Mouse (Mus musculus): ENCODE measurements around the gene Pdxp. TPM values are rescaled to one million over a fixed set of nuclear protein-coding genes. Genes with fewer than 3 reads are reported as not detected.

The Pdxp gene
- 5.1 and 5.9 TPM in 2 replicates for polyA plus RNA-seq (2015; fragmentation: Nextera tagmentation; extraction: Ambion mirVana)

DNA sequence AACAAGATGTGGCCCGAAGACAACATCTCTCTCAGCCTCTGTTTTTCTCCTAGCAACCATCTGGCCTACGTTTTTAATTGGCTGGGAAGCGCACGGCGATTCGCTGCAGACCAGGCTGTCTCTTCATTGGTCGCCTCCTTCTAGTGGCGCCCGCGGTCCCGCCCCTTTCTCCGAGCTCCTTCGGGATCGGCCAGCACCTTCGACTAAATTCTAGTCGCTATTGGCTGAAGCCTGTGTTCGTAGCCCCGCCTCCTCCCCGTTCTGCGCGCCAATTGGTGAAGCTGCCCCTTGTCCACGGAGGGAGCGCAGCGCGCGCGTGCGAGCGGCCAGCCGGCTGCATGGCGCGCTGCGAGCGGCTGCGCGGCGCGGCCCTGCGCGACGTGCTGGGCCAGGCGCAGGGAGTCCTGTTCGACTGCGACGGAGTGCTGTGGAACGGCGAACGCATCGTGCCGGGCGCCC is at the start of gene Pdxp:
Gene Pdxp (plus strand): TSS at position 288 of the 459 bp plus-strand sequence.
- peak; percentile 95 for ATAC-seq (ENCODE audit: insufficient read depth, low FRiP score)
- H3K36me3 ChIP-seq (ENCODE audit: control insufficient read depth, insufficient read depth, low read length): peaks cover 13% of the 10 kb centered on the region; the same call in 1 of the 2 replicates
- no peaks in the 10 kb centered on the region for H3K9me3 ChIP-seq (replicated peaks; ENCODE audit: control insufficient read depth, low read length)
- peak within 1 kb of the TSS; percentile 100 for H3K4me2 ChIP-seq (ENCODE audit: low read depth, low read length)
- WGBS: under 1% methylated on average over 44 of the region's 51 CpGs
- H3K4me3 ChIP-seq (replicated peaks; ENCODE audit: low read length): peak within 1 kb of the TSS; percentile 68
- H3K27ac ChIP-seq (ENCODE audit: low read length): peak within 1 kb of the TSS; percentile 84
- H3K9ac ChIP-seq (ENCODE audit: low read length): peak within 1 kb of the TSS; percentile 84
- peaks cover 22% of the 10 kb centered on the region for H3K4me1 ChIP-seq (ENCODE audit: control insufficient read depth, insufficient read depth, low read length)
- H3K27me3 ChIP-seq (ENCODE audit: control insufficient read depth, insufficient read depth, low read length): no peaks in the 10 kb centered on the region; the same call in 1 of the 2 replicates

DNA sequence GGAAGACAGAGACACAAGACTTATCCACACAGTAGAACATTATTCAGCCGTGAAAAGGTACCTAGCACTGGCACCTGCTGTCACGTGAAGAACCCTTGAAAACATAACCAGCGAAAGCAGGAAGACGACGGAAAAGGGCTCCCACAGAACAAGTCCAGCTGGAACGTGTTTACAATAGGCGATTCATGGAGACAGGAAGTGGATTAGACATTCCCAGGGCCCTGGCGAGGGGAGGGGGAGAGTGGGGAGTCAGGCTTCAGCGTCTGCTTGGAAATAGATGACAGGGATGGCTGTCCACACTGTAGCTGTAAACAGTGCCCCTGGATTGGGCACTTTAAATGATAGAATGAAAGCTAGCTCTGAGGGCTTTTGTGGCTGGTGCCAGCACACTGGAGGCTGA is 45.3 kb upstream of the Pdxp start:
- ATAC-seq (ENCODE audit: insufficient read depth, low FRiP score): peak; percentile 82
- H3K4me2 ChIP-seq (ENCODE audit: low read depth, low read length): peak overlapping the region; percentile 16; the same call in 1 of the 2 replicates
- peak overlapping the region; percentile 55; the same call in 1 of the 2 replicates for H3K9ac ChIP-seq (ENCODE audit: low read length)
- H3K4me3 ChIP-seq (replicated peaks; ENCODE audit: low read length): no peak overlapping the region
- H3K4me1 ChIP-seq (ENCODE audit: control insufficient read depth, insufficient read depth, low read length): peaks cover 27% of the 10 kb centered on the region
- WGBS: 5% methylated on average over 9 of the region's 9 CpGs
- no peaks in the 10 kb centered on the region for H3K27me3 ChIP-seq (ENCODE audit: control insufficient read depth, insufficient read depth, low read length)
- no peaks in the 10 kb centered on the region for H3K36me3 ChIP-seq (ENCODE audit: control insufficient read depth, insufficient read depth, low read length)
- H3K9me3 ChIP-seq (replicated peaks; ENCODE audit: control insufficient read depth, low read length): no peaks in the 10 kb centered on the region
- H3K27ac ChIP-seq (ENCODE audit: low read length): peak overlapping the region; percentile 91

- WGBS: 36% methylated on average over 7 of the region's 7 CpGs
- no peaks in the 10 kb centered on the region for H3K36me3 ChIP-seq (ENCODE audit: control insufficient read depth, insufficient read depth, low read length)
- no peak overlapping the region for H3K4me3 ChIP-seq (replicated peaks; ENCODE audit: low read length)
- H3K4me2 ChIP-seq (ENCODE audit: low read depth, low read length): peak overlapping the region; percentile 16; the same call in 1 of the 2 replicates
- H3K4me1 ChIP-seq (ENCODE audit: control insufficient read depth, insufficient read depth, low read length): peaks cover 25% of the 10 kb centered on the region
- no peaks in the 10 kb centered on the region for H3K9me3 ChIP-seq (replicated peaks; ENCODE audit: control insufficient read depth, low read length)
- H3K27me3 ChIP-seq (ENCODE audit: control insufficient read depth, insufficient read depth, low read length): no peaks in the 10 kb centered on the region
- H3K9ac ChIP-seq (ENCODE audit: low read length): peak overlapping the region; percentile 55; the same call in 1 of the 2 replicates
- peak overlapping the region; percentile 91 for H3K27ac ChIP-seq (ENCODE audit: low read length)
- peak; percentile 56 for ATAC-seq (ENCODE audit: insufficient read depth, low FRiP score)
These were observed 44.9 kb upstream of the Pdxp start for GRCm38 (mm10) chr15:78868826-78869233.

GRCm38 (mm10) chr15:78869775-78870174 is 43.9 kb upstream of the Pdxp start:
- Histone ChIP-seq H3K4me3 (replicated peaks; ENCODE audit: low read length) (no peak overlapping the region), H3K27ac (ENCODE audit: low read length) (no peak overlapping the region), H3K4me2 (ENCODE audit: low read depth, low read length) (no peak overlapping the region), H3K27me3 (ENCODE audit: control insufficient read depth, insufficient read depth, low read length) (no peaks in the 10 kb centered on the region), H3K9me3 (replicated peaks; ENCODE audit: control insufficient read depth, low read length) (no peaks in the 10 kb centered on the region), H3K36me3 (ENCODE audit: control insufficient read depth, insufficient read depth, low read length) (no peaks in the 10 kb centered on the region), H3K9ac (ENCODE audit: low read length) (no peak overlapping the region), H3K4me1 (ENCODE audit: control insufficient read depth, insufficient read depth, low read length) (peaks cover 22% of the 10 kb centered on the region)
- ATAC-seq (ENCODE audit: insufficient read depth, low FRiP score): no peak
- WGBS: 32% methylated on average over 6 of the region's 6 CpGs

- peak overlapping the region; percentile 21 for H3K27ac ChIP-seq (ENCODE audit: low read length)
These were observed 41.6 kb upstream of the Pdxp start for GRCm38 (mm10) chr15:78872021-78872608.

GRCm38 (mm10) chr15:78873803-78874435 is 39.8 kb upstream of the Pdxp start:
- H3K27me3 ChIP-seq (ENCODE audit: control insufficient read depth, insufficient read depth, low read length): no peaks in the 10 kb centered on the region
- peak overlapping the region; percentile 42 for H3K9ac ChIP-seq (ENCODE audit: low read length)
- no peak overlapping the region for H3K4me3 ChIP-seq (replicated peaks; ENCODE audit: low read length)
- H3K4me2 ChIP-seq (ENCODE audit: low read depth, low read length): no peak overlapping the region
- no peaks in the 10 kb centered on the region for H3K9me3 ChIP-seq (replicated peaks; ENCODE audit: control insufficient read depth, low read length)
- H3K27ac ChIP-seq (ENCODE audit: low read length): no peak overlapping the region
- WGBS: 50% methylated on average over 13 of the region's 13 CpGs
- ATAC-seq (ENCODE audit: insufficient read depth, low FRiP score): no peak
- peaks cover 30% of the 10 kb centered on the region for H3K4me1 ChIP-seq (ENCODE audit: control insufficient read depth, insufficient read depth, low read length)
- H3K36me3 ChIP-seq (ENCODE audit: control insufficient read depth, insufficient read depth, low read length): no peaks in the 10 kb centered on the region

More at GRCm38 (mm10) chr15:78872021-78872608, 41.6 kb upstream of the Pdxp start:
- H3K9me3 ChIP-seq (replicated peaks; ENCODE audit: control insufficient read depth, low read length): no peaks in the 10 kb centered on the region
- H3K9ac ChIP-seq (ENCODE audit: low read length): no peak overlapping the region
- no peaks in the 10 kb centered on the region for H3K27me3 ChIP-seq (ENCODE audit: control insufficient read depth, insufficient read depth, low read length)
- H3K4me3 ChIP-seq (replicated peaks; ENCODE audit: low read length): no peak overlapping the region
- ATAC-seq (ENCODE audit: insufficient read depth, low FRiP score): no peak
- WGBS: 37% methylated on average over 5 of the region's 5 CpGs
- H3K4me1 ChIP-seq (ENCODE audit: control insufficient read depth, insufficient read depth, low read length): peaks cover 38% of the 10 kb centered on the region
- H3K4me2 ChIP-seq (ENCODE audit: low read depth, low read length): no peak overlapping the region
- H3K36me3 ChIP-seq (ENCODE audit: control insufficient read depth, insufficient read depth, low read length): no peaks in the 10 kb centered on the region

GRCm38 (mm10) chr15:78874989-78875388 is 38.7 kb upstream of the Pdxp start:
- no peak for ATAC-seq (ENCODE audit: insufficient read depth, low FRiP score)
- H3K27me3 ChIP-seq (ENCODE audit: control insufficient read depth, insufficient read depth, low read length): no peaks in the 10 kb centered on the region
- no peak overlapping the region for H3K4me3 ChIP-seq (replicated peaks; ENCODE audit: low read length)
- no peaks in the 10 kb centered on the region for H3K36me3 ChIP-seq (ENCODE audit: control insufficient read depth, insufficient read depth, low read length)
- H3K4me1 ChIP-seq (ENCODE audit: control insufficient read depth, insufficient read depth, low read length): peaks cover 35% of the 10 kb centered on the region
- peak overlapping the region; percentile 99 for H3K27ac ChIP-seq (ENCODE audit: low read length)
- H3K4me2 ChIP-seq (ENCODE audit: low read depth, low read length): no peak overlapping the region
- H3K9me3 ChIP-seq (replicated peaks; ENCODE audit: control insufficient read depth, low read length): no peaks in the 10 kb centered on the region
- no peak overlapping the region for H3K9ac ChIP-seq (ENCODE audit: low read length)
- WGBS: 56% methylated on average over 8 of the region's 8 CpGs

GRCm38 (mm10) chr15:78875537-78875936 is 38.2 kb upstream of the Pdxp start:
- ATAC-seq (ENCODE audit: insufficient read depth, low FRiP score): no peak
- 72% methylated on average over 5 of the region's 5 CpGs for WGBS
- Histone ChIP-seq H3K4me2 (ENCODE audit: low read depth, low read length) (peak overlapping the region; percentile 81), H3K4me1 (ENCODE audit: control insufficient read depth, insufficient read depth, low read length) (peaks cover 35% of the 10 kb centered on the region), H3K9me3 (replicated peaks; ENCODE audit: control insufficient read depth, low read length) (no peaks in the 10 kb centered on the region), H3K27ac (ENCODE audit: low read length) (peak overlapping the region; percentile 99), H3K27me3 (ENCODE audit: control insufficient read depth, insufficient read depth, low read length) (no peaks in the 10 kb centered on the region), H3K36me3 (ENCODE audit: control insufficient read depth, insufficient read depth, low read length) (no peaks in the 10 kb centered on the region), H3K4me3 (replicated peaks; ENCODE audit: low read length) (peak overlapping the region; percentile 78; the same call in 1 of the 2 replicates), H3K9ac (ENCODE audit: low read length) (peak overlapping the region; percentile 93; the same call in 1 of the 2 replicates)

DNA sequence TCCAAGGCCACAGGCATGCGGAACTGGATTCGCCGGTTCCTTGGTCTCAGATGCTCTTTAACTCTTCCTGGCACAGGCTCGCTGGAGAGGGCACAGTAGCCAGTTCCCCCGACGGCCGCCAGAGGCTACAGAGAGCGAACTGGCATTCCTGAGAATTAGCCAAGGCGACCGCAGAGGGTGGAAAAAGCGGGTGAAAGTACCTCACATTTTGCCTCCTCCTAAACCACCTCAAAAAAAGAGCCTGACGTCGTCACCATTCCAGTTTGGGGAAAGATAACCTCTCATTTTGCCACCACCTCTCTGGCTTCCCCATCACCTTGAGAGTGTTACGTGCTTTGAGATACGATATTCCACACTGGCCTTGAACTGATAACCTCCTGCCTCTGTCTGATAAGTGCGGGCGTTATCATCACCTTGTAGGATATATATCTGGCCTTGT is 37.4 kb upstream of the Pdxp start:
- Histone ChIP-seq H3K4me3 (replicated peaks; ENCODE audit: low read length) (peak overlapping the region; percentile 78), H3K9ac (ENCODE audit: low read length) (peak overlapping the region; percentile 93), H3K9me3 (replicated peaks; ENCODE audit: control insufficient read depth, low read length) (no peaks in the 10 kb centered on the region), H3K4me1 (ENCODE audit: control insufficient read depth, insufficient read depth, low read length) (peaks cover 35% of the 10 kb centered on the region), H3K27me3 (ENCODE audit: control insufficient read depth, insufficient read depth, low read length) (no peaks in the 10 kb centered on the region), H3K36me3 (ENCODE audit: control insufficient read depth, insufficient read depth, low read length) (0 out of 2 replicates have a peak, but pooled peaks cover 2% of the 10 kb centered on the region), H3K4me2 (ENCODE audit: low read depth, low read length) (peak overlapping the region; percentile 81), H3K27ac (ENCODE audit: low read length) (peak overlapping the region; percentile 99)
- 2% methylated on average over 17 of the region's 17 CpGs for WGBS
- ATAC-seq (ENCODE audit: insufficient read depth, low FRiP score): peak; percentile 52; the same call in 1 of the 2 replicates
